Mouse (Mus musculus) kidney, adult 8-10 months (tissue): ENCODE measurements around the gene Hap1.
A peak's percentile ranks its signal among the peaks of the same experiment; 100 is the strongest.
"Not testable (repeated sequence)": the region's sequence is repeated elsewhere in the genome, so short reads cannot be mapped to it uniquely, and the experiment has no call there.

Experiments
- DNase-seq, 2 experiments: peaks; one replicate each; pipeline ENCODE4 v3.0.0; 2022

Gene Hap1

DNA sequence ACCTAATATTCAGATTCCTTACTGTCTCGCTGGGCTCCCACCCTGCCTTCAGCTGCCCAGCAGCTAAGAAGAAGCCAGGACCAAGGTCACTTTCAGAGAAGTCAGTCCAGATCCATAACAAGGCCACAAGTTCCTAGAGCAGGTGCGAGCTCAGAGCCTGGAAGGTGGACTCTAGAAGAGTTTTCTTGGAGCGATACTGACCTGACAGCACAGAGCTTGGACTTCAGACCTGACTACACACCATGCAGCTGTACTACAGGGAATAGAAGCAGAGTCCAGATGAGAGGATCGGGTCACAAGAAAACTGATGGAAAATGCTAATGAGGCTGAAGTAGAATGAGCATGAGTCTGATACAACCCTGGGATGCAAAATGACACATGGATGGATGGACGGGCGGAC, 42.5 kb downstream of the Hap1 start:
- DNase-seq: peak in 1 of 2 experiments; percentile 53

DNA sequence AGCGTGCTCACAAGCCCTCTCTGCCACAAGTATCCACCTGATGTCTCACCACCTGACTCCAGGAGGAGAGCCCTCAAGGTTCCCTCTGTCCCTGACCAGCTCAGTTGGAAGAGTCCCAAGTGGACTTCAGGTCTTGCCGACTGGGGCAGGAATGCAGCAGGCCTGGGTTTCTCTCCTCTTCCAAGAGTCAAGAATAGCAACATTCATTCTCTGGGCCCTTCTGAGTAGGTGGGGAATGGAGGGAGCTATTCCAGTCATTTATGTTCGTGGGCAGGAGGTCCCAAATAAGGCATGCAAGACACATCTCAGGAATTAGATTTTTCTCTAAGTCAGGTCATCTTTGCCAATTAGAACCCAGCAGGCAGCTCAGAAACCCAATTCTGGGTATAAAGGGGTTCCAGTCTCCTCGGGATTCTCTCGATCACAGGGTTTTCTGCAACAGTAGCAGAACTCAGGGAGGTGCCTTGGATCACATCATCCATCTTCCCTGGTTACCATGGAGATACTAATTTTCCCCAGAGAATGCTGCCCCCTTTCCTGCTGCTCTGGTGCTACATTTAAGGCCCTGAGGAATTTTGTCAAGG, 43.7 kb downstream of the Hap1 start:
- peak; percentile 72 to 89 for DNase-seq

DNA sequence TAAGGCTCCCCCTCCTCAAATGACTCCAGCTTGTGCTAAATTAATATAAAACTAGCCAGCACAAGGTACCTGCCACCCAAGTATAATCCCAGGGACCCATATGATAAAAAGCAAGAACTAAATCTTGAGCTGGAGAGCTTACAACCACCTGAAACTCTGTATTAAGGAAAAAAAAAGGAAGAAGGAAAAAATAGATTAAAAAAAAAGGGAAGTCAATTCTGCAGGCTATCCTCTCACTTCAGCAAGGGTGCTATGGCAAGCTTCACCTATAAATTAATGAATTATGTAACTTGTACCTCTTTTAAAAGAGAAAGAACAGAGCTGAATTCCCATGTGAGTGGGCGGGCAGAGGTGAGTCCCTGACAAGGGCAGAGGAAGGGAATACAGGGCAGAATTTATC, 44.3 kb downstream of the Hap1 start:
- DNase-seq: no peak

DNA sequence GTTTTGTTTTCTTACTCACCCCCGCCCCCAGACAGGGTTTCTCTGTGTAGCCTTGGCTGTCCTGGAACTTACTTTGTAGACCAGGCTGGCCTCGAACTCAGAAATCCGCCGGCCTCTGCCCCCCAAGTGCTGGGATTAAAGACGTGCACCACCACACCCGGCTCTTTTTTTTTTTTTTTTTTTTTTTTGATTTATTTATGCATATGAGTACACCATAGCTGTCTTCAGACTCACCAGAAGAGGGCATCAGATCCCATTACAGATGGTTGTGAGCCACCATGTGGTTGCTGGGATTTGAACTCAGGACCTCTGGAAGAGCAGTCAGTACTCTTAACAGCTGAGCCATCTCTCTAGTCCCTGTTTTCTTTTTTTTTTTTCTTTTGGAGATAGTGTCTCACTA, 47.3 kb downstream of the Hap1 start:
- not testable (repeated sequence) for DNase-seq

DNA sequence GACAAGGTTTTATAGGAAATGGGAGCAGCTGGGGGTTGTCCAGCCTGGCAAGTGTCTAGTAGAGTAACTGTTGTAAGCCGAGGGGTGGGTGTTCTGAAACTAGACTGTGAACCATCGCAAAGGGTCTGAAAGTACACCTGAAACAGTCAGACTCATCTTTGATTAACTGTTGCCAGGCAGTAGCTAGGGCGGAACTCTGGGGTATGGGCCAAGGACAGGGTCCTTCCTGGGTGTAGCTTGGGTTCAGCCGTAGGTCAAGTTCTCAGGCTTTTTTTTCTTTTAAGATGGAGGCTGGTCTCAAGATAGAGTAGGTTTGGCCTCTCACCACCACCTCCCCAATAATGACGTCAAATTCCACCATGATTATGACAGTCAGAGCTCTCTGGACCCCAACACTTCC, 48.0 kb downstream of the Hap1 start:
- no peak for DNase-seq

DNA sequence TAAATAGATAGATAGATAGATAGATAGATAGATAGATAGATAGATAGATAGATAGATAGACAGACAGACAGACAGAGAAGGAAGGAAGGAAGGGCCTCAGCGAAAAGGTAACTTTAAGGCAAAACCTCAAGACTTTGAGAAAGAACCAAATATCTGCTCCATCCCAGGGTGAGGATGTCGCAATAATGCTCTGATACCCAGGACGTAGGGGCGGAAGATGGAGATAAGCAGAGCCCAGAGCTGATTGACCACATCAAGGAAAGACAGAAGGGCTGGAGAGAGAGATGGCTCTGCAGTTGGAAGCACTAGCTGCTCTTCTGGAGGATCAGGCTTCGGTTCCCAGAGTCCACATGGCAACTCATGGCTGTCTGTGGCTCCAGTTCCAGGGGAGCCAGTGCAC, 54.6 kb downstream of the Hap1 start:
- DNase-seq: no peak

DNA sequence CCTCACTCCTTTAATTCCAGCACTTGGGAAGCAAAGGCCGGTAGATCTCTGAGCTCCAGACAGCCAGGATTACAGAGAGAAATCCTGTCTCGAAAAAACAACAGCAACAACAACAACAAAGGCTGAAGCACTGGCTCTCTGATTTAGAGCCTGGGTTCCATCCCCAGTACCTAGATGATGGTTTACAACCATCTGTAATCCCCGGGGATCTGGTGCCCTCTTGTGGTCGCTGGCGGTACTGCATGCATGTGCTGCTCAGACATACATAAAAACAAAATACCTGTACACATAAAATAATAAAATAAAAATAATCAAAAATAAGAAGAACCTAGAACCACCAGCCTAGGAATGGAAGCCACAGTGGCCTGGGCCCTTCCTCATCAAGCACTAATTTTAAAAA, 55.6 kb downstream of the Hap1 start:
- peak in 1 of 2 experiments; percentile 63 for DNase-seq

DNA sequence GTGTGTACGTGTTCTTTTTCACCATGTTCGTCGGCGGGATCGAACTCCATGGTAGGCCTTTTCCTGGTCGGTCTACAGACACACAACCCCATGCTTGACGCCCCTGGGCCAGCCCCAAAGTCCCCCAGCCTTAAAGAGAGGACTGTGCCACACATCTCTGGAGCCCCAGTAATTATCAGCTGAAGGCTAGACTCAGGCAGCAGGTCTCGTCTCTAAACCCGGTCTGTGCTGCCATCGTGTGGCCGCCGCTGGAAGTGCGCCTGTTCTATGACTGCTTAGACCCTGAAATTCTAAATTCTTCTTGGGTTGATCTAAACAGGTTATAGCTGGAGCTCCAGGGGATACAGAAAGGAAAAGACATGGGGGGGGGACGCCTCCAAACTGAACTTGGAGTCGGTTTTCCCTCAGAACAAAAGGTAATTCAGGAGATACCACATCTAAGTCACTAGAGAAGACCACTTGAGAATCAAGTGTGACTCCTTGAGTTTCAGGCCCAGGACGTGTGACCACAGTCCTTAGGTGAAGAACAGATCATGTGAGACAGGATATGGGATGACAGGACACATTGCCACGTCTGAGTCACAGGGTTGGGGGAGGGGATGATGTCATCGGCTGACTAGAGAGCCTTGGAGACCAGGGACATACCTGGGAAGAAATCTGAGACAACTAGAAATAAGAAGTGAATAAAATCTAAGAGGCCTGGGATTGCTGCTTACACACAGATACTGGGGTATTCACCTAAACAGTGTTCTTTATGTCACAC, 57.5 kb downstream of the Hap1 start:
- DNase-seq: peak; percentile 58 to 87

DNA sequence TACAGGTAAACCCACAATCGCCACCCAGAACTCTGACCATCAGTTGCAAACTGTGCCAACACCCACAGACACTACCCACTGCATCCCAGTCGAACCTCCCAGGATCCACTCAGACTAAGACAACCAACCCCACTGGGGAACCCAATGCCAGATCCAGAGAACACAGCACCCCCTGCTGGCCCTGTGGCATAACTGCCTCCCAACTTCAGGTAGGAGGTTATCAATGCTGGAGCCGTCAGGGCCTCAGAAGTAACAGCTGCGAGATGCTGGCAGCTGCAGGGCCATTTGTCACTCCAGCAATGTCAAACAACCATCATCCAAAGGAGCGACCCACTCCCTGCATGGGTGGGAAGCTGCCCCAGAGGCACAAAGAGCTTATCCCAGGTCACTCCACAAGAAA, 58.1 kb downstream of the Hap1 start:
- no peak for DNase-seq
